Mouse (Mus musculus): ENCODE data around the gene Padi3.

DNA sequence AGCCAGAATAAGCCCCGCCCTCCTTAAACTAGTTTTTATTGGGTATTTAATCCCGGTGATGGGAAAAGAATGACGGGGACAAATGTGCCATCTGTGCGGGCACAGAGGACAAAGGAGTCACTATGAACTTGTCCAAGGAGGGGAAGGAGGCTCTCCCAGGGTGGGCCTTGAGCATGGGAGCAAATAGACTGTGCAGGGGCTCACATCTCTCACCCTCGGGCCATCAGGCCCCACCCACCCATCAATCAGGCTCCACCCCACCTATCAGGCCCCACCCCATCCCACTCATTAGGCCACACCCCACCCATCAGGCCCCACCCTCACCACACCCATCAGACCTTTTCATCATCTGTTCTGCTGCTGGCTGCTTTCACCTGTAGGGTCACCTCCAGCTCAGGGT lies 41.5 kb downstream of the Padi3 start:
- TF ChIP-seq CTCF (IDR thresholded peaks at IDR 0.05; ENCODE audit: borderline replicate concordance, insufficient read depth, low read depth, low read length) (no peak), POLR2A (IDR thresholded peaks at IDR 0.05; ENCODE audit: borderline replicate concordance, insufficient read depth, low read length) (no peak)

All from cerebellum, adult 2 months (tissue).